Mouse (Mus musculus): ENCODE data around the gene Frmd6.

- no peak for TF ChIP-seq POLR2A (IDR thresholded peaks at IDR 0.05; ENCODE audit: insufficient read length, low read depth)
- TF ChIP-seq TCF3 (IDR thresholded peaks at IDR 0.05; ENCODE audit: insufficient read length, low read depth): no peak
- TF ChIP-seq POLR2AphosphoS2 (IDR thresholded peaks at IDR 0.05; ENCODE audit: insufficient read length, low read depth): no peak
- no peak for TF ChIP-seq E2F4 (IDR thresholded peaks at IDR 0.05; ENCODE audit: insufficient read depth)
- TF ChIP-seq USF1 (IDR thresholded peaks at IDR 0.05; ENCODE audit: low read depth): no peak
Measured at GRCm38 (mm10) chr12:70880396-70880975, 55.2 kb downstream of the Frmd6 start.
